Mouse (Mus musculus) forebrain, embryonic 16.5 days (tissue): ENCODE results near the gene Dnajb4. TPM values are rescaled to one million over a fixed set of nuclear protein-coding genes. Genes with fewer than 3 reads are reported as not detected.

Experiments used
- ATAC-seq: fragments of 200-750 bp; cut with Nextera tagmentation; 2 replicates; pipeline ENCODE4 v1.8.0; 2017; ENCODE audit warnings: mild to moderate bottlenecking, moderate library complexity
- H3K27ac ChIP-seq: fragments of 300-500 bp; sonication (generic); 2 replicates; pipeline ENCODE4 v1.5.1; 2014; ENCODE audit warnings: low read length, control low read depth
- H3K27me3 ChIP-seq: fragments of 300-500 bp; sonication (generic); replicated peaks from 2 replicates; pipeline ENCODE4 v1.6.1; 2014; ENCODE audit warnings: low read length; ENCODE audit not compliant: control insufficient read depth, insufficient read depth
- H3K36me3 ChIP-seq: fragments of 300-500 bp; sonication (generic); 2 replicates; pipeline ENCODE4 v1.6.1; 2014; ENCODE audit not compliant: control insufficient read depth, insufficient read depth
- H3K4me1 ChIP-seq: fragments of 300-500 bp; sonication (generic); replicated peaks from 2 replicates; pipeline ENCODE4 v1.6.1; 2014; ENCODE audit warnings: low read length; ENCODE audit not compliant: control insufficient read depth, insufficient read depth
- H3K4me2 ChIP-seq: fragments of 300-500 bp; sonication (generic); 2 replicates; pipeline ENCODE4 v1.6.1; 2014; ENCODE audit warnings: mild to moderate bottlenecking, low read length, control low read depth
- H3K4me3 ChIP-seq: fragments of 300-500 bp; sonication (generic); replicated peaks from 2 replicates; pipeline ENCODE4 v1.5.1; 2014; ENCODE audit warnings: mild to moderate bottlenecking, low read length, control low read depth
- H3K9ac ChIP-seq: fragments of 300-500 bp; sonication (generic); replicated peaks from 2 replicates; pipeline ENCODE4 v1.6.1; 2014; ENCODE audit warnings: low read depth, low read length, control low read depth
- H3K9me3 ChIP-seq: fragments of 300-500 bp; sonication (generic); 2 replicates; pipeline ENCODE4 v1.6.1; 2016; ENCODE audit warnings: low read length; ENCODE audit not compliant: control insufficient read depth
- WGBS: fragments of 180-500 bp; shearing (Covaris S2); extraction: QIAGEN DNeasy Blood & Tissue Kit; methylation state at CpG from one replicate; pipeline ENCODE4 v1.1.7; 2014; 5-methylcytosine and 5-hydroxymethylcytosine counted together
- polyA plus RNA-seq: library from polyadenylated mRNA; unstranded; fragments of >200 nt; fragmentation: Nextera tagmentation; extraction: Ambion mirVana; gene quantifications from 2 replicates; pipeline ENCODE4 v1.2.1, GENCODE M21; 2015

Dnajb4 gene
- polyA plus RNA-seq, 1 experiment from 2014 or later, result 39.8 TPM

DNA sequence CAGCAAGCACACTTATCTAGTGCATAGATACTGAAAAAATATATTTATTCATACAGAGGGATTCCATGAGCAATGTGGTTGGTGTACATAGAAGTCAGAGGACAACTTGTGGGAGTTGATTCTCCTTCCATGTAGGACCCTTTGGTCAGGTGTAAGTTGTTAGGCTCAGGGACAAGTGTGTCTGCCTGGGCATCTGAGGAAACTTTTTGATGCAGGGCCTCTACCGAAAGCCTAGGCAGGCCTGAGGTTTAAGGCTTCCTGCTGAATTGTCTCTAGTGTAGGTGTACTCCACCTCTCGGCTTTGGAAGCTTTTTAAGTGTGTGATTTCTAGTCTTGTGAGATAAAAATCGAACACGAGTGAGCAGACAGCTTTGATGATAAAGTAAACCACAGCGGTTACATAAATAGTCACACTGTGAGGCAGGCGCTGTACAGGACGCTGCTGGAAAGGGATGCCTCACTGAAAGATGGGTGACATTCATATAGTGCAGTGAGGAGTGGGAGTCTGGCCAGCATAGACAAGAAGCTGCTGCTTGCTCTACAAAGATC lies 1.7 kb upstream of the Dnajb4 start:
- ATAC-seq, result no peak
- 37% methylated on average over 7 of the region's 7 CpGs for WGBS
- Histone ChIP-seq H3K4me1 (peaks cover 26% of the 10 kb centered on the region), H3K4me2 (peak overlapping the region; percentile 88), H3K27me3 (no peaks in the 10 kb centered on the region), H3K9ac (peak overlapping the region; percentile 100), H3K27ac (no peak overlapping the region), H3K4me3 (peak overlapping the region; percentile 94), H3K36me3 (peaks cover 4% of the 10 kb centered on the region; the same call in 1 of the 2 replicates), H3K9me3 (no peaks in the 10 kb centered on the region)

DNA sequence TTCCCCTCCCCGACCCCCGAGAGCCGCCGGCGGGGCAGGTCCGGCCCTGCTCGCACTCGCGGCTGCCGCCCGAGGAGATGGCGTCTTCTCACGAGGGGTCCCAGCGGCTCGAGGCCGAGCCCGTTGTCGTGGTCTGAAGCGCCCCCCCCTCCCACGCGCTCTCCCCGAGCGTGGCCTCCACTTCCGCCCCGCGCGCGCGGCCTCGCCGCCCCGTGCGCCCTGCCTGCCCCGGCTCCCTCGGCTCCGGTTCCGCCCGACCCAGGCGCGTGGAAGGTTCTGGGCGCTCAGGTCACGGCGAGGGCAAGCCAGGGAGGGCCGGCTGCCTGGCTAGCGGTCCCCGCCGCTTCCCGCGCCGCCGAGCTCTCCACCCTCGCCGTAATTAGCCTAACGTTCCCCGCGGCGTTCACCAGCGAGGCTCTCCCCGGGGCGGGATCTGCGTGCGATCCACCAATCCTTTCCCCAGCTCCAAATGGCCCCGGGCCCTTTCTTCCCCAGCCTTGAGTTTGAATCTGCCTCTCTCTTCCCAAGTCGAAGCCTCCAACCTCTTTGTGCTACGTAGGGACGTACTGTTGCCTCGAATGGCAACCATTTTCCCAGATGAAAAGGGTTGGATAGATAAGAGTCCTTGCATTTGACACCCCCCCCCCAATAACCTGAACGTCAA lies 758 bp upstream of the Dnajb4 start:
- peak overlapping the region; percentile 94 for H3K4me3 ChIP-seq
- H3K27ac ChIP-seq, result peak overlapping the region; percentile 100
- ATAC-seq, result peak; percentile 57
- H3K4me2 ChIP-seq, result peak overlapping the region; percentile 88
- under 1% methylated on average over 53 of the region's 68 CpGs for WGBS
- no peaks in the 10 kb centered on the region for H3K9me3 ChIP-seq
- H3K9ac ChIP-seq, result peak overlapping the region; percentile 100
- H3K36me3 ChIP-seq, result peaks cover 2% of the 10 kb centered on the region; the same call in 1 of the 2 replicates
- peaks cover 26% of the 10 kb centered on the region for H3K4me1 ChIP-seq
- no peaks in the 10 kb centered on the region for H3K27me3 ChIP-seq

GRCm38 (mm10) chr3:152209177-152209966 lies 730 bp downstream of the Dnajb4 start:
- Histone ChIP-seq H3K27me3 (no peaks in the 10 kb centered on the region), H3K36me3 (no peaks in the 10 kb centered on the region), H3K4me2 (peak overlapping the region; percentile 89), H3K4me3 (peak overlapping the region; percentile 94), H3K9ac (peak overlapping the region; percentile 84), H3K9me3 (no peaks in the 10 kb centered on the region), H3K27ac (peak overlapping the region; percentile 100), H3K4me1 (peaks cover 24% of the 10 kb centered on the region)
- no peak; the same call in 1 of the 2 replicates for ATAC-seq
- WGBS, result 5% methylated on average over 25 of the region's 25 CpGs

DNA sequence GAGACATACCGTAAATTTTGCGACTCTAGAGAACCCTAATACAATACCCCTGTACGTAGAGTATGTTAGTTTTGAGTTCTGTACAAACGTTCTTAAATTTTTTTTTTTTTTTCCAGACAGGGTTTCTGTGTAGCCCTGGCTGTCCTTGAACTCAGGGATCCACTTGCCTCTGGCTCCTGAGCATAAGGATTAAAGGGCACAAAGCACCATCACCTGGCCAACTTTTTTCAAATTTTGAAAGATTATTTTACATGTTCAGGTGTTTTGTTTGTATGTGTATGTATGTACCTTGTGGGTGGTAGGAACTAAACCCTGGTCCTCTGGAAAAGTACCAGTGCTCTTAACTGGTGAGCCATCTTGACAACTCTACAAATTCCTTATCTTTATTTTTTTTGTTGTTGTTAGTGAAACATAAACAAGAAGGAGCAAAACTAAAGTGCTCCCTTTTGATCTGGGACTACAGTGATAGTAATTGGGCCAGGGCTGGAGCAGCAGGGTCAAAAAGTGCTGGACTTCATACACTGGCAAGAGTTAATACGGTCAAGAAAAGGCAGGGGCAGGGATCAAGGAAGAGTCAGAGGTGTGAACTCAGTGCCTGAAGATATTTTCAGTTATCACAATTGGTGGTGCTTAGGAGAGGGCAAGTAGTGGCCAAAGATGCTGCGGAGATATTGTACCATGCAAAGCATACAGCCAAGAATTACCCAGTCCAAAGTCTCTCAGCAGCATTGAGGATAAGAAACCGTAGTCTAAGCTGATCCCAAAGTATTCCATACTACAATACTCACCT lies 1.8 kb downstream of the Dnajb4 start:
- Histone ChIP-seq H3K4me2 (peak overlapping the region; percentile 17), H3K4me3 (no peak overlapping the region), H3K27me3 (no peaks in the 10 kb centered on the region), H3K9me3 (no peaks in the 10 kb centered on the region), H3K9ac (no peak overlapping the region), H3K4me1 (peaks cover 23% of the 10 kb centered on the region), H3K27ac (no peak overlapping the region), H3K36me3 (no peaks in the 10 kb centered on the region)
- 88% methylated on average over 7 of the region's 7 CpGs for WGBS
- ATAC-seq, result no peak

- WGBS, result 98% methylated on average over 4 of the region's 4 CpGs
These were observed 2.9 kb downstream of the Dnajb4 start for GRCm38 (mm10) chr3:152207156-152207555.

GRCm38 (mm10) chr3:152204577-152204976 lies 5.5 kb downstream of the Dnajb4 start:
- H3K4me3 ChIP-seq, result no peak overlapping the region
- no peak for ATAC-seq
- no peaks in the 10 kb centered on the region for H3K36me3 ChIP-seq
- no peak overlapping the region for H3K27ac ChIP-seq
- H3K9ac ChIP-seq, result no peak overlapping the region
- H3K27me3 ChIP-seq, result no peaks in the 10 kb centered on the region
- 90% methylated on average over 3 of the region's 3 CpGs for WGBS
- no peaks in the 10 kb centered on the region for H3K9me3 ChIP-seq
- no peak overlapping the region for H3K4me2 ChIP-seq
- H3K4me1 ChIP-seq, result peaks cover 7% of the 10 kb centered on the region

More at GRCm38 (mm10) chr3:152207156-152207555, 2.9 kb downstream of the Dnajb4 start:
- H3K9ac ChIP-seq, result no peak overlapping the region
- H3K4me2 ChIP-seq, result no peak overlapping the region
- peaks cover 13% of the 10 kb centered on the region for H3K4me1 ChIP-seq
- no peaks in the 10 kb centered on the region for H3K27me3 ChIP-seq
- no peaks in the 10 kb centered on the region for H3K9me3 ChIP-seq
- no peak for ATAC-seq
- H3K27ac ChIP-seq, result no peak overlapping the region
- H3K36me3 ChIP-seq, result no peaks in the 10 kb centered on the region
- H3K4me3 ChIP-seq, result no peak overlapping the region

DNA sequence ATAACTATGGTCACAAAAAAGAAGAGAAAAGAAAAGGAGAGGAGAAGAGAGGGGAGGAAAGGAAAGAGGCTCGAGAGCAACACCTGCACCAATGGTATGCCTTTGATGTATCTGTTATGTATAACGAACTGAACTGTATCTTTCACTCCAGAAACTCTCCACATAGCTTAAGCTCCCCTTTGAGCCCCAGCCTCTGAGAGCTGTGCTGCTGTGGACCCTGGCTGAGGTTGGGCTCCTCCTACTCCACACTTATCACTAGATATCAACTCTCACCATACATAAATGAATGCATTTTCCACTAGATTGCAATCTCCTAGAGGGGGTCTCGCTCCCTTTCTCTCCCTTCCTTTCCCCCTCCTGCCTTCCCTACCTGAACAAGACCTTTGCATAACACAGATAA lies 6.1 kb downstream of the Dnajb4 start:
- ATAC-seq, result no peak
- H3K27me3 ChIP-seq, result no peaks in the 10 kb centered on the region
- no peak overlapping the region for H3K27ac ChIP-seq
- H3K4me1 ChIP-seq, result peaks cover 5% of the 10 kb centered on the region
- H3K4me3 ChIP-seq, result no peak overlapping the region
- H3K4me2 ChIP-seq, result no peak overlapping the region
- H3K36me3 ChIP-seq, result no peaks in the 10 kb centered on the region
- H3K9me3 ChIP-seq, result no peaks in the 10 kb centered on the region
- WGBS, result 56% methylated on average over 3 of the region's 3 CpGs
- no peak overlapping the region for H3K9ac ChIP-seq

DNA sequence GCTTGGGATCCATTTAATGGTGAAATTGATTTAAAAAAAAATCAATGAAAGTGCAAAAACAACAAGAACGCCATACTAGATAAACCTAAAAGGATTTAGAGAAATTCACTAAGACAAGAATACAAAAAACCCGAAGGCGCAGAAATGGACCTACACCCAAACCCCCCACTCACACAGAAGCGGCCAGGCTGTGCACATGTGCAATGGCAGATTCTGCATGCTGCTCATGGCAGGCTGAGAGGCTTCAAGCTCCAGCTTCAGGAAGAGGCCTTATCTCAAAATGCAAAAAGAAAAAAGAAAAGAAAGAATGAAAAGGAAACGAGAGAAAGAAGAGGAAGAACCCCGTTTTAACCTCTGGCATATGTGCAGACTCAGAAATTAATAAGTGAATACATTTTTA lies 6.7 kb downstream of the Dnajb4 start:
- Histone ChIP-seq H3K4me2 (no peak overlapping the region), H3K27ac (no peak overlapping the region), H3K4me3 (no peak overlapping the region), H3K9ac (no peak overlapping the region), H3K9me3 (no peaks in the 10 kb centered on the region), H3K27me3 (no peaks in the 10 kb centered on the region), H3K4me1 (peaks cover 1% of the 10 kb centered on the region), H3K36me3 (no peaks in the 10 kb centered on the region)
- 93% methylated on average over 6 of the region's 6 CpGs for WGBS
- no peak for ATAC-seq

DNA sequence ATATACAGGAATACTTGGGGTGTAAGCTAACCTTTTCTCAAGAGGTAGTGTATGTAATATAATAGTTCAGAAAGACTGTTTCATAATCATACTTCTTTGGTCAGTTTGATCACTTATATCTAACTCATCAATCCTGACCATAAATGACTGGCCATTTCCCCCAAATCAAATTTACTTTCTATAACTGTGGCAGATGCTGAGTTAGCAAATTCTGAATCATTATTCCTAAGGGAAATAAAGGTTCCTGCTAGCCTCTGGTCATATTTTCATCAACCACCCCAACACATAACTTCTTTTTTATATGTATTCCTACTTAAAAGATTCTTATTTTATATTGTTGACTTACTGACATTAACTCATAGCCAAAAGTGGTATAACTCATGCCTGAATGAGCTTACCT lies 7.2 kb downstream of the Dnajb4 start:
- Histone ChIP-seq H3K4me2 (no peak overlapping the region), H3K4me1 (no peaks in the 10 kb centered on the region), H3K9ac (no peak overlapping the region), H3K27me3 (no peaks in the 10 kb centered on the region), H3K4me3 (no peak overlapping the region), H3K36me3 (no peaks in the 10 kb centered on the region), H3K27ac (no peak overlapping the region), H3K9me3 (no peaks in the 10 kb centered on the region)
- ATAC-seq, result no peak
